Mouse (Mus musculus): ENCODE data around the gene Clstn2. TPM values are rescaled to one million over a fixed set of nuclear protein-coding genes. Genes with fewer than 3 reads are reported as not detected.
A peak's percentile ranks its signal among the peaks of the same experiment; 100 is the strongest.

Clstn2 gene
- 15.1 and 15.3 TPM in 2 replicates for polyA plus RNA-seq (2015; fragmentation: Nextera tagmentation; extraction: Ambion mirVana)

DNA sequence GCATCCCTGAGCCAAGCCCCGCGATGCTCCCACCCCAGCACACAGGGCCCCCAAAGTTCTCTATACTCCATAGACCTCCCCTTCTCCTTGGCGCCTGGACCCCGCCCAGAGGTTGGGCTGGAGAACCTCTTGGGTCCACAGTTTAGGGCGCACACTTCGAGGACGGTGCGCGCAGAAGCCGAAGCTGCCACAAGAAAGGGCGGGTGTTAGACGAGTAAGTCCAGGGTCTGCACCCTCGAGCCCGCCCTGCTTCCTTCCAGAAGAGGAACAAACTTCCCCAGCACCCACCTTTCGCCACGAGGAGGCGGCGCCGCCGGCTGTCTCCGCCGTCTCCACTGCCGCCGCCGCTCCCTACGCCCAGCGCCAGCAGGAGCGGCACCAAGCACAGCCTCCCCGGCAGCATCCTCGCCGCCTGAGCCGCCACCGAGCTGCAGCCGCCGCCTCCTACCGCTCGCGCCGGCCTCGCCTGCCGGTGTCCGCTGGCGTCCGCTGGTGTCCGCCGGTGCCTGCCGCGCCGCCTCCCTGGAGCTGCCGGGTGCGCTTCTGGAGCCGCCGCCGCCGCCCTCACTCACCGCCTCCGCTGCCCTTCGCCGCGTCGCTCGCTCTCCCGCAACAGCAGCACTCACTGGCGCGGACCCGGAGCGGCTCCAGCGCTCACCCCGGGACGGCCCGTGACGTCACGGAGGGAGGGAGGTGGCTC lies at the start of gene Clstn2:
TSS of gene Clstn2 (minus strand) at position 609 of the 700 bp plus-strand sequence.
- Histone ChIP-seq H3K9ac (peak within 1 kb of the TSS; percentile 87), H3K27me3 (peaks cover 5% of the 10 kb centered on the region; the same call in 1 of the 2 replicates), H3K9me3 (no peaks in the 10 kb centered on the region), H3K4me1 (replicated peaks) (peaks cover 23% of the 10 kb centered on the region), H3K4me2 (peak within 1 kb of the TSS; percentile 96), H3K36me3 (no peaks in the 10 kb centered on the region), H3K27ac (replicated peaks) (peak within 1 kb of the TSS; percentile 88), H3K4me3 (peak within 1 kb of the TSS; percentile 89)
- peak; percentile 91 for ATAC-seq (ENCODE audit: low FRiP score, low read depth)
- WGBS, result under 1% methylated on average over 66 of the region's 73 CpGs

- Histone ChIP-seq H3K36me3 (no peaks in the 10 kb centered on the region), H3K9ac (no peak overlapping the region), H3K9me3 (0 out of 2 replicates have a peak, but pooled peaks cover 3% of the 10 kb centered on the region), H3K4me1 (replicated peaks) (no peaks in the 10 kb centered on the region), H3K4me2 (no peak overlapping the region), H3K27ac (replicated peaks) (no peak overlapping the region), H3K4me3 (no peak overlapping the region), H3K27me3 (no peaks in the 10 kb centered on the region)
- WGBS, result 86% methylated on average over 5 of the region's 5 CpGs
- no peak for ATAC-seq (ENCODE audit: low FRiP score, low read depth)
These were observed 34.8 kb upstream of the Clstn2 start for GRCm38 (mm10) chr9:98067767-98068166.

DNA sequence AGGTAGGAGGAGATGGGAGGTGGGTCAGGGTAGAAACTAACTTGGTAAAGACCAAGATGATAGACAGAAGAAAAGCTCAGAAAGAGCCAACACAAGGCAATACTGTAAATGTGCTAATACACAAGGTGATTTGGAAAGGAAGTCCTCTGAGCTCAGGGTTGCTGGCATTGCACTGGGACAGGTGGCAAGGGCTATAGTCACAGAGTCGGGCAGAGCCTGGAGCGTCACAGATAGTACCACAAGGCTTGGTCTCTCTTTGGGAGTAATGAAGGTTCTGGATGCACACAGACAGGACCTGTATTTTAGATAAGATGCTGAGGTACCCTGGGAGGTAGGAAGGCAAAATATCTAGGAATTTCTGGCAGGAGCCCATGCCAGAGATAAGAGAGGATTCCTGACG lies 28.7 kb upstream of the Clstn2 start:
- WGBS, result 81% methylated on average over 3 of the region's 3 CpGs
- H3K36me3 ChIP-seq, result no peaks in the 10 kb centered on the region
- no peaks in the 10 kb centered on the region for H3K4me1 ChIP-seq (replicated peaks)
- H3K9ac ChIP-seq, result no peak overlapping the region
- ATAC-seq (ENCODE audit: low FRiP score, low read depth), result no peak
- no peak overlapping the region for H3K4me3 ChIP-seq
- H3K9me3 ChIP-seq, result no peaks in the 10 kb centered on the region
- H3K27me3 ChIP-seq, result no peaks in the 10 kb centered on the region
- no peak overlapping the region for H3K27ac ChIP-seq (replicated peaks)
- no peak overlapping the region for H3K4me2 ChIP-seq

- Histone ChIP-seq H3K4me2 (no peak overlapping the region), H3K4me1 (replicated peaks) (no peaks in the 10 kb centered on the region), H3K36me3 (no peaks in the 10 kb centered on the region), H3K9me3 (no peaks in the 10 kb centered on the region), H3K4me3 (no peak overlapping the region), H3K27ac (replicated peaks) (no peak overlapping the region), H3K27me3 (no peaks in the 10 kb centered on the region), H3K9ac (no peak overlapping the region)
- WGBS, result 97% methylated on average over 2 of the region's 2 CpGs
- no peak for ATAC-seq (ENCODE audit: low FRiP score, low read depth)
These were observed 24.3 kb upstream of the Clstn2 start for GRCm38 (mm10) chr9:98057291-98057690.

- H3K27me3 ChIP-seq, result no peaks in the 10 kb centered on the region
- WGBS, result 53% methylated on average over 12 of the region's 12 CpGs
- no peaks in the 10 kb centered on the region for H3K9me3 ChIP-seq
- ATAC-seq (ENCODE audit: low FRiP score, low read depth), result no peak
- no peak overlapping the region for H3K4me3 ChIP-seq
- no peaks in the 10 kb centered on the region for H3K36me3 ChIP-seq
- no peak overlapping the region for H3K27ac ChIP-seq (replicated peaks)
- 0 out of 2 replicates have a peak overlapping the region, but pooled peaks have one; percentile 20 for H3K4me2 ChIP-seq
- H3K9ac ChIP-seq, result no peak overlapping the region
- H3K4me1 ChIP-seq (replicated peaks), result no peaks in the 10 kb centered on the region
These were observed 18.4 kb upstream of the Clstn2 start for GRCm38 (mm10) chr9:98051343-98051742.

DNA sequence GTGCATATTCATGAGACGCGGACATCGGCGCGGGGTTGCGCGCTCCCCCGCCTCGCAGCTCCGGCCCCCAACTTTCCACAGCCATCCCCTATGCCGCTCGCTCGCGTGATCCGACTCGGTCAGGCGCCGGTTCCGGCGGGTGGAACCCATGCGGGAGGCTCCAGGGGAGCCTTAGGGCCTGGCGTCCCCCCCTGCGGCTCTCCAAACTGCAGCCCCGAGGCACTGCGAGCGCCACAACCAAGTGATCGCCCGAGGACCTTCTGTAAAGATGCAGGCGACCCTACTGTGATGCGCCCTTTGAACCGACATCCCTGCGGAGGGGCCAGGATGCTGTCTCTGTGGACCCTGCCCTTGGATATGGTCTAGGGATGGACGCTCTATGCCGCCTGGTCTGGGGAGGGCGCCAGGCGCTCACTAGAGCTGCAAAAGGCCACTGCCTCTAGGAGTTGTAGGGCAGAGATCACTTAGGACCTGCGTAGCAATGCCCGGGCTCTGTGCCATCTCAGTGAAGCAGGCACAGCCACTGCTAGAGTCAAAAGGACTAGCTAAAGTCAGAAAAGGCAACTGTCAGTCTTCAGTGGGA lies 383 bp upstream of the Clstn2 start:
- peaks cover 23% of the 10 kb centered on the region for H3K4me1 ChIP-seq (replicated peaks)
- peaks cover 5% of the 10 kb centered on the region; the same call in 1 of the 2 replicates for H3K27me3 ChIP-seq
- H3K4me3 ChIP-seq, result peak overlapping the region; percentile 89
- H3K27ac ChIP-seq (replicated peaks), result peak overlapping the region; percentile 88
- peak overlapping the region; percentile 87 for H3K9ac ChIP-seq
- no peaks in the 10 kb centered on the region for H3K36me3 ChIP-seq
- H3K9me3 ChIP-seq, result no peaks in the 10 kb centered on the region
- H3K4me2 ChIP-seq, result peak overlapping the region; percentile 96
- WGBS, result under 1% methylated on average over 38 of the region's 38 CpGs
- ATAC-seq (ENCODE audit: low FRiP score, low read depth), result peak; percentile 82

DNA sequence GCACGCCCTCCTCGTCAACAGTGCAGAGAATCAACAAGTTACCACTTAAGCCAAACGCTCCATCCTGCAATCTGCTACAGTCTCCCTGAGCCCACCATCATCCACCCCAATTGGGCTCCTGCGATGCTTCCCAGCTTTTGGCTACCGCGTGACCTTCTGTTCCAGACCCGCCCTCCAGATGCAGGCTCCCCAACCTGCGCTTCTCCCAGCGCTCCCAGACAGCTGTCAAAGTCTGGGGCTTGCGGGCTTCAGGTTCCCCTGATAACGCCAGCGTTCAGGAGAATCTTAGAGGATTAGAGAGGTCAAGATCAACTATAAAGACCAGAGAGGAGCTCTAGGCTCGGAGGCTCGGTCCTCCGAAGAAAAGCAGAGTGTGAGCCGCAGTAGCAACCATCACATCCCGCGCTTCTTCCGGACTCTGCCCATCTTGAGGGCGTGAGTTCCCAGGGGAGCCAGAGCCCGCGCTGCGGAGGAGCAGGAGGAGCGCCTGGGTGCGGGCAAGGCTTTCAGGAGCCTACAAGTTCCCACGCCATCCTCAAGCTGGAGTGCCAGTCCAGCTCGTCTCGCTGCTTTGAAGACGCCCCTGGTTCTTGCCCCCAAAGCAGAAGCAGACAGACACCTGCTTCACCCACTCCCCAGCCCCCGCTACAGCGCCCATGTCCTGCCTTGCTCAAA lies 946 bp downstream of the Clstn2 start:
- under 1% methylated on average over 31 of the region's 31 CpGs for WGBS
- H3K9ac ChIP-seq, result peak overlapping the region; percentile 87

GRCm38 (mm10) chr9:98030715-98031114 lies 2.3 kb downstream of the Clstn2 start:
- ATAC-seq (ENCODE audit: low FRiP score, low read depth), result no peak
- peak overlapping the region; percentile 89 for H3K4me3 ChIP-seq

More for the DNA sequence above, 946 bp downstream of the Clstn2 start:
- H3K9me3 ChIP-seq, result no peaks in the 10 kb centered on the region
- H3K27me3 ChIP-seq, result peaks cover 5% of the 10 kb centered on the region; the same call in 1 of the 2 replicates
- peak overlapping the region; percentile 88 for H3K27ac ChIP-seq (replicated peaks)
- no peaks in the 10 kb centered on the region for H3K36me3 ChIP-seq
- H3K4me3 ChIP-seq, result peak overlapping the region; percentile 89
- ATAC-seq (ENCODE audit: low FRiP score, low read depth), result no peak
- H3K4me2 ChIP-seq, result peak overlapping the region; percentile 96
- H3K4me1 ChIP-seq (replicated peaks), result peaks cover 23% of the 10 kb centered on the region

GRCm38 (mm10) chr9:98025548-98025947 lies 7.4 kb downstream of the Clstn2 start:
- Histone ChIP-seq H3K4me1 (replicated peaks) (peaks cover 4% of the 10 kb centered on the region; the same call in 1 of the 2 replicates), H3K36me3 (no peaks in the 10 kb centered on the region), H3K9me3 (no peaks in the 10 kb centered on the region), H3K4me3 (no peak overlapping the region), H3K27ac (replicated peaks) (no peak overlapping the region), H3K27me3 (no peaks in the 10 kb centered on the region; the same call in 1 of the 2 replicates), H3K4me2 (no peak overlapping the region), H3K9ac (no peak overlapping the region)
- 83% methylated on average over 3 of the region's 3 CpGs for WGBS
- ATAC-seq (ENCODE audit: low FRiP score, low read depth), result no peak

More at GRCm38 (mm10) chr9:98030715-98031114, 2.3 kb downstream of the Clstn2 start:
- no peaks in the 10 kb centered on the region for H3K9me3 ChIP-seq
- H3K4me2 ChIP-seq, result peak overlapping the region; percentile 96
- no peak overlapping the region for H3K9ac ChIP-seq
- H3K27ac ChIP-seq (replicated peaks), result no peak overlapping the region
- 11% methylated on average over 2 of the region's 2 CpGs for WGBS
- H3K4me1 ChIP-seq (replicated peaks), result peaks cover 23% of the 10 kb centered on the region
- peaks cover 5% of the 10 kb centered on the region; the same call in 1 of the 2 replicates for H3K27me3 ChIP-seq
- H3K36me3 ChIP-seq, result no peaks in the 10 kb centered on the region

DNA sequence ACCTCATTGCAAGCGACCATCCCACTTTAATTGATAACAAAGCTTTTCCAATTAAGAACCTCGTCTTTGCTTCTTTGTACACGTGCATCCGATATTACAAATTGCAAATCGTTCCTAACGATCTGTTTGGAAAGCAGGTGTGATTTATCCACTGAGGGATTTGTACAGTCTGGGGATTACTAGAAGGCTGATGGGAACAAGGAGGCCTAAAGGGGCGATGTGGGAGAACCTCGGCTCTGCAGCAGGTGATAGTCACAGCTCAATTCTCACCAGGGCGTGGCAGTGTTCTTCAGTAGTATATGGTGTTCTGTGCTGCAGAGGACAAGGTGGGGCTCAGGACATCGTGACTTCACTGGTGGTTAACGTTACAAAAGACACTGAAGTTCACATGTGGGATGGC lies 9.9 kb downstream of the Clstn2 start:
- no peaks in the 10 kb centered on the region for H3K36me3 ChIP-seq
- H3K4me3 ChIP-seq, result no peak overlapping the region
- 76% methylated on average over 11 of the region's 11 CpGs for WGBS
- no peaks in the 10 kb centered on the region for H3K9me3 ChIP-seq
- no peak overlapping the region for H3K27ac ChIP-seq (replicated peaks)
- no peak overlapping the region for H3K4me2 ChIP-seq
- no peak for ATAC-seq (ENCODE audit: low FRiP score, low read depth)
- no peaks in the 10 kb centered on the region for H3K4me1 ChIP-seq (replicated peaks)
- H3K9ac ChIP-seq, result no peak overlapping the region
- H3K27me3 ChIP-seq, result no peaks in the 10 kb centered on the region

DNA sequence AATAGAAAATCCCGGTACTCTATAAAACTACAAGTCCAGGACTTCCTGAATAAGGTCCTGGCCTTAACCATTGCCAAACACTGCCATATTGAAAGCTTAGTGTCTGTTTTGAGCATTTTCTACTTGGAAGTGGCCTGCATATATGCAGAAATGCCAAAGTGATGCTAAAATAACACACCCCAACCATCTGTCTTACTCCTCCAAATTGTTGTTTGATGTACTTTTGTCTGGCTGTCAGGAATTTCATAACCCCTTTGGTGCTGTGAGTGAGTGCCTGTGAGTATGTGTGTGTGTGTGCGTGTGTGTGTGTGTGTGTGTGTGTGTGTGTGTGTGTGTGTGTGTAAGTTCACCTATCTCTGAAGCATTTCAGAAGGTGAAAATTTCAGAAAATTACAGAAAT lies 13.1 kb downstream of the Clstn2 start:
- WGBS, result 91% methylated on average over 2 of the region's 2 CpGs

GRCm38 (mm10) chr9:98018687-98019086 lies 14.3 kb downstream of the Clstn2 start:
- H3K36me3 ChIP-seq, result no peaks in the 10 kb centered on the region
- no peak overlapping the region for H3K4me2 ChIP-seq
- H3K9ac ChIP-seq, result no peak overlapping the region
- no peaks in the 10 kb centered on the region for H3K9me3 ChIP-seq
- no peak overlapping the region for H3K27ac ChIP-seq (replicated peaks)
- H3K4me1 ChIP-seq (replicated peaks), result no peaks in the 10 kb centered on the region
- ATAC-seq (ENCODE audit: low FRiP score, low read depth), result no peak
- H3K27me3 ChIP-seq, result no peaks in the 10 kb centered on the region
- H3K4me3 ChIP-seq, result no peak overlapping the region
- WGBS, result 92% methylated on average over 5 of the region's 5 CpGs

More for the DNA sequence above, 13.1 kb downstream of the Clstn2 start:
- no peak for ATAC-seq (ENCODE audit: low FRiP score, low read depth)
- Histone ChIP-seq H3K36me3 (no peaks in the 10 kb centered on the region), H3K4me2 (no peak overlapping the region), H3K9ac (no peak overlapping the region), H3K27ac (replicated peaks) (no peak overlapping the region), H3K4me1 (replicated peaks) (no peaks in the 10 kb centered on the region), H3K4me3 (no peak overlapping the region), H3K27me3 (no peaks in the 10 kb centered on the region), H3K9me3 (no peaks in the 10 kb centered on the region)
